27 mouse cellular contexts compared by ENCODE assay signal in genomic region chr13:44128506-44129274, GRCm38 (mm10).
A peak's percentile ranks its signal among the peaks of the same experiment; 100 is the strongest.
DNase-seq lines count a peak whose midpoint lies in the region; ATAC-seq and TF ChIP-seq lines count a peak whose summit lies in the region.
"Had no signal": no experiment of that assay in that cellular context is flagged by ENCODE, and none has a peak within 500 bp of the region (broad histone marks: within the 10 kb centered on the region; RNA-seq: fewer than 3 reads in every experiment).

No protein-coding gene starts in this region.

- H3K36me3 ChIP-seq in lung, embryonic 15.5 days: no peaks in the 10 kb centered on the region
- H3K36me3 ChIP-seq: embryonic facial prominence, embryonic 12.5 days; embryonic facial prominence, embryonic 15.5 days; heart, embryonic 12.5 days; heart, embryonic 15.5 days; hindbrain, embryonic 10.5 days; hindbrain, embryonic 13.5 days had no signal

- no peak overlapping the region for H3K4me3 ChIP-seq in lung, adult 2 months (replicated peaks; ENCODE audit: extremely low read depth, low read depth, low read length)
- H3K4me3 ChIP-seq in lung, embryonic 15.5 days: no peak overlapping the region
- H3K4me3 ChIP-seq: embryonic facial prominence, embryonic 12.5 days; embryonic facial prominence, embryonic 15.5 days; heart, embryonic 12.5 days; heart, embryonic 15.5 days; hindbrain, embryonic 10.5 days; hindbrain, embryonic 13.5 days had no signal

- H3K4me2 ChIP-seq in lung, embryonic 15.5 days: no peak overlapping the region
- H3K4me2 ChIP-seq: embryonic facial prominence, embryonic 12.5 days; embryonic facial prominence, embryonic 15.5 days; heart, embryonic 12.5 days; heart, embryonic 15.5 days; hindbrain, embryonic 13.5 days had no signal

- H3K4me1 ChIP-seq in lung, adult 2 months (ENCODE audit: control insufficient read depth, insufficient read depth, low read length): no peaks in the 10 kb centered on the region
- 0 out of 2 replicates have a peak, but pooled peaks cover 9% of the 10 kb centered on the region for H3K4me1 ChIP-seq in lung, embryonic 15.5 days

- no peaks in the 10 kb centered on the region for H3K9me3 ChIP-seq in lung, embryonic 15.5 days
- H3K9me3 ChIP-seq: embryonic facial prominence, embryonic 12.5 days; embryonic facial prominence, embryonic 15.5 days; heart, embryonic 15.5 days; hindbrain, embryonic 10.5 days; hindbrain, embryonic 13.5 days had no signal

- H3K9ac ChIP-seq in lung, embryonic 15.5 days: no peak overlapping the region
- H3K9ac ChIP-seq: embryonic facial prominence, embryonic 12.5 days; embryonic facial prominence, embryonic 15.5 days; heart, embryonic 12.5 days; heart, embryonic 15.5 days; hindbrain, embryonic 13.5 days had no signal

- DNase-seq in lung, adult 2 months: peak; percentile 56
- peak; percentile 65 for DNase-seq in lung, postnatal 10 days
- DNase-seq in lung, postnatal 36 days: peak; percentile 86
- DNase-seq in neural tube, embryonic 10.5 days (ENCODE audit: extremely low spot score, low spot score): no peak
- no peak for DNase-seq in adrenal gland, postnatal 4 days (ENCODE audit: low spot score in 2 of 2)
- no peak for DNase-seq in Muller cell, postnatal 12 days (ENCODE audit: inconsistent ontology term)
- DNase-seq: adrenal gland, adult 8-10 months; adrenal gland, postnatal 25 days; cerebellum, adult 18-20 months; cerebellum, adult 9-10 months; cerebellum, postnatal 25 days; gastrocnemius, postnatal 10 days; gastrocnemius, postnatal 36 days; heart, postnatal 10 days; heart, postnatal 36 days had no signal

- WGBS in lung, adult 2 months: 73% methylated on average over 16 of the region's 16 CpGs
- 56% methylated on average over 16 of the region's 16 CpGs for WGBS in lung, embryonic 15.5 days

- H3K27me3 ChIP-seq in lung, embryonic 15.5 days: no peaks in the 10 kb centered on the region
- H3K27me3 ChIP-seq: embryonic facial prominence, embryonic 12.5 days; embryonic facial prominence, embryonic 15.5 days; heart, embryonic 12.5 days; heart, embryonic 15.5 days; hindbrain, embryonic 13.5 days had no signal

- peak; percentile 81 for ATAC-seq in lung, embryonic 15.5 days (ENCODE audit: borderline replicate concordance, extremely low read depth, low FRiP score, low TSS enrichment)
- no peak for ATAC-seq in megakaryocyte, adult 5-6 weeks (ENCODE audit: poor library complexity, severe bottlenecking)
- ATAC-seq: activated CD4-positive, CD25-positive, alpha-beta regulatory T cell, adult 4 months; CD4-positive, CD25-positive, alpha-beta regulatory T cell, adult 4 months; forebrain, embryonic 16.5 days; hindbrain, embryonic 16.5 days had no signal

- no peak for TF ChIP-seq CTCF in lung, adult 2 months (IDR thresholded peaks at IDR 0.05; ENCODE audit: insufficient read depth, low read length)

- H3K27ac ChIP-seq in lung, embryonic 15.5 days: peak overlapping the region; percentile 63
- H3K27ac ChIP-seq: embryonic facial prominence, embryonic 12.5 days; embryonic facial prominence, embryonic 15.5 days; heart, embryonic 15.5 days; hindbrain, embryonic 10.5 days; hindbrain, embryonic 13.5 days had no signal

- no peak for TF ChIP-seq POLR2A in lung, adult 2 months (IDR thresholded peaks at IDR 0.05; ENCODE audit: borderline replicate concordance, extremely low read depth, low read depth, low read length)

Comparison
In these comparisons a context has a peak if more than half of its experiments do, and no peak if none do; other contexts are left out.
1. DNase-seq: peak in lung, adult 2 months (single experiment), lung, postnatal 10 days (single experiment) and lung, postnatal 36 days (single experiment); none in neural tube, embryonic 10.5 days (single experiment), adrenal gland, postnatal 4 days (0 of 2) and Muller cell, postnatal 12 days (single experiment).